Mouse (Mus musculus) olfactory bulb, adult 2 months (tissue): ENCODE measurements at regions not wholly inside any gene's neighbourhood (a gene's known extent, or its start where the extent isn't known, plus 50 kb on each side); places are given as distances from the start of the nearest gene placed in this dataset.

ENCODE experiments used
- CTCF ChIP-seq: fragments of 200-500 bp; IDR thresholded peaks from 2 replicates; pipeline ENCODE4 v1.5.1; 2012; ENCODE audit warnings: low read depth, mild to moderate bottlenecking, low read length, moderate library complexity; ENCODE audit not compliant: insufficient read depth
- POLR2A ChIP-seq: fragments of 200-500 bp; IDR thresholded peaks from 2 replicates; pipeline ENCODE4 v1.6.1; 2012; ENCODE audit warnings: mild to moderate bottlenecking, low read depth, low read length, moderate library complexity; ENCODE audit not compliant: insufficient read depth

- TF ChIP-seq CTCF (no peak), POLR2A (no peak)
Measured at GRCm38 (mm10) chr6:143474396-143474795, 307.4 kb downstream of the Etnk1 start.
